Mouse (Mus musculus) natural killer cell, adult 2 months (primary cell): ENCODE data around the gene Gm11627.
"Not testable (repeated sequence)": the region's sequence is repeated elsewhere in the genome, so short reads cannot be mapped to it uniquely, and the experiment has no call there.

Experiments
- DNase-seq, 2 experiments: peaks; one replicate each; pipeline ENCODE4 v3.0.0; 2022; ENCODE audit warnings: low spot score in 2 of 2

Gm11627 gene

GRCm38 (mm10) chr11:102564952-102565671 lies 14.1 kb downstream of the Gm11627 start:
- DNase-seq, result not testable (repeated sequence)

GRCm38 (mm10) chr11:102558704-102559103 lies 20.6 kb downstream of the Gm11627 start:
- no peak for DNase-seq

- no peak for DNase-seq
Observed at GRCm38 (mm10) chr11:102557386-102557785, 21.9 kb downstream of the Gm11627 start.

GRCm38 (mm10) chr11:102556716-102557074 lies 22.6 kb downstream of the Gm11627 start:
- no peak for DNase-seq

GRCm38 (mm10) chr11:102556031-102556715 lies 23.1 kb downstream of the Gm11627 start, which contains the start of gene Gpatch8:
Gpatch8 (minus strand) TSS chr11:102556392.
- peak; percentile 88 for DNase-seq

GRCm38 (mm10) chr11:102555400-102556030 lies 23.7 kb downstream of the Gm11627 start:
- DNase-seq, result no peak

GRCm38 (mm10) chr11:102552051-102552450 lies 27.2 kb downstream of the Gm11627 start:
- no peak for DNase-seq

GRCm38 (mm10) chr11:102551176-102551575 lies 28.1 kb downstream of the Gm11627 start:
- DNase-seq, result no peak

GRCm38 (mm10) chr11:102541471-102541870 lies 37.8 kb downstream of the Gm11627 start:
- DNase-seq, result no peak

- DNase-seq, result not testable (repeated sequence)
Observed at GRCm38 (mm10) chr11:102540286-102540685, 39.0 kb downstream of the Gm11627 start.

- no peak for DNase-seq
Observed at GRCm38 (mm10) chr11:102539690-102540089, 39.6 kb downstream of the Gm11627 start.

GRCm38 (mm10) chr11:102536210-102536609 lies 43.1 kb downstream of the Gm11627 start:
- no peak for DNase-seq

GRCm38 (mm10) chr11:102534078-102534477 lies 45.2 kb downstream of the Gm11627 start:
- no peak for DNase-seq

GRCm38 (mm10) chr11:102531425-102531824 lies 47.8 kb downstream of the Gm11627 start:
- DNase-seq, result no peak
